Mouse (Mus musculus) liver, embryonic 12.5 days (tissue): Measurements from ENCODE around the gene Krt71. TPM values are rescaled to one million over a fixed set of nuclear protein-coding genes. Genes with fewer than 3 reads are reported as not detected.

Experiments used
- microRNA-seq: library from miRNA; unstranded; fragments of <30 nt; microRNA quantifications from one replicate; pipeline ENCODE4, GENCODE M21; 2017
- polyA plus RNA-seq: library from polyadenylated mRNA; unstranded; fragments of >200 nt; fragmentation: Nextera tagmentation; extraction: Ambion mirVana; gene quantifications from 2 replicates; pipeline ENCODE4 v1.2.1, GENCODE M21; 2016

The Krt71 gene
- polyA plus RNA-seq, 1 experiment from 2014 or later, result not detected

Small RNA genes lying within 50 kb of the gene (microRNA-seq; reads per million reads assigned to microRNA genes)
- gene Gm44323 (not detected), gene Gm44342 (not detected)

Other genes starting within 250 kb of the Krt71 start
- gene Gm49425, start 225.8 kb downstream of the Krt71 start, polyA plus RNA-seq, result not detected in 2 replicates
- gene Krt84, start 210.3 kb downstream of the Krt71 start, polyA plus RNA-seq, result not detected in 2 replicates
- gene Krt82, start 192.4 kb downstream of the Krt71 start, polyA plus RNA-seq, result not detected in 2 replicates
- gene Krt90, start 180.2 kb downstream of the Krt71 start, polyA plus RNA-seq, result not detected in 2 replicates
- not detected in 2 replicates for gene Krt75, start 169.2 kb downstream of the Krt71 start, polyA plus RNA-seq
- gene Gm5414, start 114.9 kb downstream of the Krt71 start, polyA plus RNA-seq, result not detected in 2 replicates
- not detected in 2 replicates for gene Gm5478, start 95.7 kb downstream of the Krt71 start, polyA plus RNA-seq
- not detected in 2 replicates for gene Krt6b, start 62.8 kb downstream of the Krt71 start, polyA plus RNA-seq
- not detected in 2 replicates for gene Krt6a, start 48.8 kb downstream of the Krt71 start, polyA plus RNA-seq
- 0.08 and 0.38 TPM in 2 replicates for gene Krt5, start 30.2 kb downstream of the Krt71 start, polyA plus RNA-seq
- gene Krt72, start 43.4 kb upstream of the Krt71 start, polyA plus RNA-seq, result not detected in 2 replicates
- not detected in 2 replicates for gene Krt73, start 59.2 kb upstream of the Krt71 start, polyA plus RNA-seq
- not detected in 2 replicates for gene Krt2, start 75.1 kb upstream of the Krt71 start, polyA plus RNA-seq
- gene Krt1, start 107.7 kb upstream of the Krt71 start, polyA plus RNA-seq, result 0.06 and 0.38 TPM in 2 replicates
- not detected in 2 replicates for gene Krt77, start 126.6 kb upstream of the Krt71 start, polyA plus RNA-seq
- not detected in 2 replicates for gene Krt76, start 149.8 kb upstream of the Krt71 start, polyA plus RNA-seq
- gene Krt4, start 181.6 kb upstream of the Krt71 start, polyA plus RNA-seq, result not detected in 2 replicates
- gene Krt79, start 197.2 kb upstream of the Krt71 start, polyA plus RNA-seq, result not detected in 2 replicates
- not detected in 2 replicates for gene Krt78, start 211.2 kb upstream of the Krt71 start, polyA plus RNA-seq